Mouse (Mus musculus): ENCODE data around the gene Armcx1. TPM values are rescaled to one million over a fixed set of nuclear protein-coding genes. Genes with fewer than 3 reads are reported as not detected.
"Not testable (repeated sequence)": the region's sequence is repeated elsewhere in the genome, so short reads cannot be mapped to it uniquely, and the experiment has no call there.

The Armcx1 gene
- polyA plus RNA-seq, 1 experiment from 2014 or later: 44.6 TPM

- DNase-seq (ENCODE audit: low spot score): no peak
- Histone ChIP-seq H3K9me3 (replicated peaks) (no peaks in the 10 kb centered on the region), H3K36me3 (no peaks in the 10 kb centered on the region), H3K4me3 (no peak overlapping the region), H3K27ac (replicated peaks) (no peak overlapping the region), H3K4me1 (no peaks in the 10 kb centered on the region), H3K27me3 (ENCODE audit: low read depth, poor library complexity, severe bottlenecking) (peaks cover 77% of the 10 kb centered on the region)
- WGBS: 100% methylated on average over 1 of the region's 1 CpGs
Observed at GRCm38 (mm10) chrX:134737796-134738195, 20.0 kb downstream of the Armcx1 start.

- H3K27me3 ChIP-seq (ENCODE audit: low read depth, poor library complexity, severe bottlenecking): peaks cover 75% of the 10 kb centered on the region
- WGBS: 68% methylated on average over 4 of the region's 4 CpGs
Observed at GRCm38 (mm10) chrX:134739160-134739559, 21.4 kb downstream of the Armcx1 start.

GRCm38 (mm10) chrX:134741862-134742261, 24.1 kb downstream of the Armcx1 start:
- H3K4me3 ChIP-seq: no peak overlapping the region
- no peaks in the 10 kb centered on the region for H3K4me1 ChIP-seq
- H3K27me3 ChIP-seq (ENCODE audit: low read depth, poor library complexity, severe bottlenecking): peaks cover 85% of the 10 kb centered on the region
- H3K27ac ChIP-seq (replicated peaks): no peak overlapping the region
- no peaks in the 10 kb centered on the region for H3K36me3 ChIP-seq
- 77% methylated on average over 5 of the region's 5 CpGs for WGBS
- H3K9me3 ChIP-seq (replicated peaks): no peaks in the 10 kb centered on the region
- DNase-seq (ENCODE audit: low spot score): no peak

More at GRCm38 (mm10) chrX:134739160-134739559, 21.4 kb downstream of the Armcx1 start:
- no peaks in the 10 kb centered on the region for H3K4me1 ChIP-seq
- H3K9me3 ChIP-seq (replicated peaks): no peaks in the 10 kb centered on the region
- no peak for DNase-seq (ENCODE audit: low spot score)
- H3K27ac ChIP-seq (replicated peaks): no peak overlapping the region
- no peak overlapping the region for H3K4me3 ChIP-seq
- no peaks in the 10 kb centered on the region for H3K36me3 ChIP-seq

- Histone ChIP-seq H3K9me3 (replicated peaks) (no peaks in the 10 kb centered on the region), H3K27ac (replicated peaks) (no peak overlapping the region), H3K4me3 (no peak overlapping the region), H3K36me3 (no peaks in the 10 kb centered on the region), H3K27me3 (ENCODE audit: low read depth, poor library complexity, severe bottlenecking) (peaks cover 85% of the 10 kb centered on the region), H3K4me1 (peaks cover 7% of the 10 kb centered on the region; the same call in 1 of the 2 replicates)
- peak; percentile 34 for DNase-seq (ENCODE audit: low spot score)
- WGBS: 35% methylated on average over 5 of the region's 5 CpGs
Observed at GRCm38 (mm10) chrX:134746459-134746858, 28.7 kb downstream of the Armcx1 start.

GRCm38 (mm10) chrX:134750764-134751592, 33.2 kb downstream of the Armcx1 start, which contains the start of gene Armcx6:
Armcx6 (minus strand) TSS chrX:134751417.
- 16% methylated on average over 36 of the region's 36 CpGs for WGBS
- Histone ChIP-seq H3K4me1 (peaks cover 13% of the 10 kb centered on the region), H3K9me3 (replicated peaks) (no peaks in the 10 kb centered on the region), H3K4me3 (peak within 1 kb of the TSS; percentile 60), H3K27ac (replicated peaks) (peak within 1 kb of the TSS; percentile 80), H3K27me3 (ENCODE audit: low read depth, poor library complexity, severe bottlenecking) (peaks cover 88% of the 10 kb centered on the region), H3K36me3 (no peaks in the 10 kb centered on the region)
- DNase-seq (ENCODE audit: low spot score): peak; percentile 64

- Histone ChIP-seq H3K27me3 (ENCODE audit: low read depth, poor library complexity, severe bottlenecking) (peaks cover 88% of the 10 kb centered on the region), H3K9me3 (replicated peaks) (no peaks in the 10 kb centered on the region), H3K4me3 (no peak overlapping the region), H3K27ac (replicated peaks) (no peak overlapping the region), H3K4me1 (peaks cover 13% of the 10 kb centered on the region), H3K36me3 (no peaks in the 10 kb centered on the region)
- WGBS: 55% methylated on average over 2 of the region's 2 CpGs
- DNase-seq (ENCODE audit: low spot score): no peak
Observed at GRCm38 (mm10) chrX:134751910-134752309, 34.1 kb downstream of the Armcx1 start.

- H3K27ac ChIP-seq (replicated peaks): no peak overlapping the region
- H3K36me3 ChIP-seq: no peaks in the 10 kb centered on the region
- H3K27me3 ChIP-seq (ENCODE audit: low read depth, poor library complexity, severe bottlenecking): peaks cover 88% of the 10 kb centered on the region
- WGBS: 43% methylated on average over 4 of the region's 4 CpGs
- DNase-seq (ENCODE audit: low spot score): no peak
- no peaks in the 10 kb centered on the region for H3K9me3 ChIP-seq (replicated peaks)
- no peak overlapping the region for H3K4me3 ChIP-seq
- peaks cover 14% of the 10 kb centered on the region for H3K4me1 ChIP-seq
Observed at GRCm38 (mm10) chrX:134752584-134752983, 34.8 kb downstream of the Armcx1 start.

- Histone ChIP-seq H3K27me3 (ENCODE audit: low read depth, poor library complexity, severe bottlenecking) (peaks cover 68% of the 10 kb centered on the region), H3K27ac (replicated peaks) (peak within 1 kb of the TSS; percentile 80), H3K4me3 (peak within 1 kb of the TSS; percentile 57), H3K36me3 (no peaks in the 10 kb centered on the region), H3K4me1 (peaks cover 14% of the 10 kb centered on the region), H3K9me3 (replicated peaks) (no peaks in the 10 kb centered on the region)
- peak; percentile 67 for DNase-seq (ENCODE audit: low spot score)
- WGBS: 24% methylated on average over 46 of the region's 46 CpGs
Observed at GRCm38 (mm10) chrX:134756434-134757292, 38.9 kb downstream of the Armcx1 start, which contains the start of gene Armcx3. Armcx3 (plus strand) TSS chrX:134756595.

- Histone ChIP-seq H3K27ac (replicated peaks) (peak overlapping the region; percentile 80), H3K36me3 (no peaks in the 10 kb centered on the region), H3K27me3 (ENCODE audit: low read depth, poor library complexity, severe bottlenecking) (peaks cover 70% of the 10 kb centered on the region), H3K9me3 (replicated peaks) (no peaks in the 10 kb centered on the region), H3K4me3 (peak overlapping the region; percentile 57), H3K4me1 (peaks cover 12% of the 10 kb centered on the region)
- no peak for DNase-seq (ENCODE audit: low spot score)
- WGBS: 26% methylated on average over 11 of the region's 13 CpGs
Observed at GRCm38 (mm10) chrX:134757293-134757995, 39.7 kb downstream of the Armcx1 start.

GRCm38 (mm10) chrX:134763428-134764198, 45.9 kb downstream of the Armcx1 start:
- H3K9me3 ChIP-seq (replicated peaks); H3K4me3 ChIP-seq; DNase-seq (ENCODE audit: low spot score); H3K4me1 ChIP-seq; H3K27ac ChIP-seq (replicated peaks); H3K36me3 ChIP-seq: not testable (repeated sequence)
- peaks cover 53% of the 10 kb centered on the region for H3K27me3 ChIP-seq (ENCODE audit: low read depth, poor library complexity, severe bottlenecking)
- 40% methylated on average over 4 of the region's 4 CpGs for WGBS

Measured in midbrain, embryonic 10.5 days (tissue).